Mouse (Mus musculus): Measurements from ENCODE around the gene Gm49392. TPM values are rescaled to one million over a fixed set of nuclear protein-coding genes. Genes with fewer than 3 reads are reported as not detected.
"Not testable (repeated sequence)": the region's sequence is repeated elsewhere in the genome, so short reads cannot be mapped to it uniquely, and the experiment has no call there.

Gm49392 gene
- polyA plus RNA-seq (2012; rRNA removed) (0.24 TPM in 1 of 2 replicates, not detected in the other), polyA plus RNA-seq (2014; fragmentation: Nextera tagmentation; extraction: Ambion mirVana) (0.36 TPM in 2 replicates)

GRCm38 (mm10) chr13:60896794-60897193, at the start of gene Gm49392:
Gm49392 (minus strand) TSS chr13:60896894.
- not testable (repeated sequence) for H3K27me3 ChIP-seq (ENCODE audit: control insufficient read depth, insufficient read depth, low read length); DNase-seq (ENCODE audit: low spot score); H3K4me1 ChIP-seq (ENCODE audit: control insufficient read depth, insufficient read depth, low read length); H3K9me3 ChIP-seq (ENCODE audit: control insufficient read depth, low read length); H3K4me3 ChIP-seq (replicated peaks; ENCODE audit: low read length); H3K9ac ChIP-seq (ENCODE audit: low read depth, low read length, severe bottlenecking); H3K4me2 ChIP-seq (replicated peaks; ENCODE audit: low read depth, low read length, severe bottlenecking); H3K36me3 ChIP-seq (ENCODE audit: control insufficient read depth, insufficient read depth, low read length); ATAC-seq (ENCODE audit: low FRiP score, low read depth); H3K27ac ChIP-seq (replicated peaks; ENCODE audit: low read depth, low read length)
- 84% methylated on average over 7 of the region's 8 CpGs for WGBS

- H3K36me3 ChIP-seq (ENCODE audit: control insufficient read depth, insufficient read depth, low read length); H3K9ac ChIP-seq (ENCODE audit: low read depth, low read length, severe bottlenecking); ATAC-seq (ENCODE audit: low FRiP score, low read depth); H3K9me3 ChIP-seq (ENCODE audit: control insufficient read depth, low read length); H3K4me1 ChIP-seq (ENCODE audit: control insufficient read depth, insufficient read depth, low read length); H3K27me3 ChIP-seq (ENCODE audit: control insufficient read depth, insufficient read depth, low read length); H3K4me2 ChIP-seq (replicated peaks; ENCODE audit: low read depth, low read length, severe bottlenecking); H3K27ac ChIP-seq (replicated peaks; ENCODE audit: low read depth, low read length); H3K4me3 ChIP-seq (replicated peaks; ENCODE audit: low read length); DNase-seq (ENCODE audit: low spot score): not testable (repeated sequence)
- 84% methylated on average over 3 of the region's 3 CpGs for WGBS
Measured at GRCm38 (mm10) chr13:60941884-60942283, 45.2 kb upstream of the Gm49392 start, which contains the start of gene Tpbpa. Tpbpa (minus strand) TSS chr13:60941984.

GRCm38 (mm10) chr13:60936500-60936901, 39.8 kb upstream of the Gm49392 start, which contains the start of the genes Gm49391 and Ctla2a:
Gm49391 (minus strand) TSS chr13:60936571.
Ctla2a (minus strand) TSS chr13:60936625.
- no peaks in the 10 kb centered on the region for H3K36me3 ChIP-seq (ENCODE audit: control insufficient read depth, insufficient read depth, low read length)
- no peak within 1 kb of the TSS for H3K9ac ChIP-seq (ENCODE audit: low read depth, low read length, severe bottlenecking)
- H3K4me3 ChIP-seq (replicated peaks; ENCODE audit: low read length), result no peak within 1 kb of the TSS
- no peaks in the 10 kb centered on the region for H3K4me1 ChIP-seq (ENCODE audit: control insufficient read depth, insufficient read depth, low read length)
- H3K27me3 ChIP-seq (ENCODE audit: control insufficient read depth, insufficient read depth, low read length), result no peaks in the 10 kb centered on the region
- TF ChIP-seq POLR2A (IDR thresholded peaks at IDR 0.05; ENCODE audit: borderline replicate concordance, extremely low read depth, insufficient read depth, insufficient read length), result no peak
- DNase-seq (ENCODE audit: low spot score), result no peak
- no peak within 1 kb of the TSS for H3K4me2 ChIP-seq (replicated peaks; ENCODE audit: low read depth, low read length, severe bottlenecking)
- no peak within 1 kb of the TSS for H3K27ac ChIP-seq (replicated peaks; ENCODE audit: low read depth, low read length)
- 47% methylated on average over 5 of the region's 5 CpGs for WGBS
- no peaks in the 10 kb centered on the region; the same call in 1 of the 2 replicates for H3K9me3 ChIP-seq (ENCODE audit: control insufficient read depth, low read length)
- ATAC-seq (ENCODE audit: low FRiP score, low read depth), result no peak

GRCm38 (mm10) chr13:60935490-60935889, 38.8 kb upstream of the Gm49392 start, which contains the start of gene Gm49393:
Gm49393 (minus strand) TSS chr13:60935590.
- WGBS, result 67% methylated on average over 2 of the region's 2 CpGs
- ATAC-seq (ENCODE audit: low FRiP score, low read depth); H3K9ac ChIP-seq (ENCODE audit: low read depth, low read length, severe bottlenecking): not testable (repeated sequence)

GRCm38 (mm10) chr13:60904780-60905179, 8.1 kb upstream of the Gm49392 start, which contains the start of gene Tpbpb:
Tpbpb (minus strand) TSS chr13:60904880.
- WGBS, result 77% methylated on average over 2 of the region's 2 CpGs
- not testable (repeated sequence) for DNase-seq (ENCODE audit: low spot score); H3K27ac ChIP-seq (replicated peaks; ENCODE audit: low read depth, low read length); H3K9ac ChIP-seq (ENCODE audit: low read depth, low read length, severe bottlenecking); H3K4me2 ChIP-seq (replicated peaks; ENCODE audit: low read depth, low read length, severe bottlenecking); H3K4me1 ChIP-seq (ENCODE audit: control insufficient read depth, insufficient read depth, low read length); H3K27me3 ChIP-seq (ENCODE audit: control insufficient read depth, insufficient read depth, low read length); H3K36me3 ChIP-seq (ENCODE audit: control insufficient read depth, insufficient read depth, low read length); H3K4me3 ChIP-seq (replicated peaks; ENCODE audit: low read length); H3K9me3 ChIP-seq (ENCODE audit: control insufficient read depth, low read length); ATAC-seq (ENCODE audit: low FRiP score, low read depth)

More at GRCm38 (mm10) chr13:60935490-60935889, 38.8 kb upstream of the Gm49392 start, which contains the start of gene Gm49393:
- H3K9me3 ChIP-seq (ENCODE audit: control insufficient read depth, low read length); DNase-seq (ENCODE audit: low spot score); H3K27me3 ChIP-seq (ENCODE audit: control insufficient read depth, insufficient read depth, low read length); H3K4me1 ChIP-seq (ENCODE audit: control insufficient read depth, insufficient read depth, low read length); H3K4me3 ChIP-seq (replicated peaks; ENCODE audit: low read length); H3K27ac ChIP-seq (replicated peaks; ENCODE audit: low read depth, low read length); H3K4me2 ChIP-seq (replicated peaks; ENCODE audit: low read depth, low read length, severe bottlenecking); H3K36me3 ChIP-seq (ENCODE audit: control insufficient read depth, insufficient read depth, low read length): not testable (repeated sequence)

GRCm38 (mm10) chr13:60897328-60897727, 634 bp upstream of the Gm49392 start, which contains the start of gene Ctla2b:
Ctla2b (minus strand) TSS chr13:60897447.
- TF ChIP-seq POLR2A (IDR thresholded peaks at IDR 0.05; ENCODE audit: borderline replicate concordance, extremely low read depth, insufficient read depth, insufficient read length), result no peak
- H3K36me3 ChIP-seq (ENCODE audit: control insufficient read depth, insufficient read depth, low read length), result no peaks in the 10 kb centered on the region
- no peaks in the 10 kb centered on the region for H3K4me1 ChIP-seq (ENCODE audit: control insufficient read depth, insufficient read depth, low read length)
- no peak within 1 kb of the TSS for H3K4me3 ChIP-seq (replicated peaks; ENCODE audit: low read length)
- no peak within 1 kb of the TSS for H3K27ac ChIP-seq (replicated peaks; ENCODE audit: low read depth, low read length)
- DNase-seq (ENCODE audit: low spot score), result peak; percentile 4
- no peak within 1 kb of the TSS for H3K4me2 ChIP-seq (replicated peaks; ENCODE audit: low read depth, low read length, severe bottlenecking)
- H3K27me3 ChIP-seq (ENCODE audit: control insufficient read depth, insufficient read depth, low read length), result no peaks in the 10 kb centered on the region
- H3K9ac ChIP-seq (ENCODE audit: low read depth, low read length, severe bottlenecking), result no peak within 1 kb of the TSS
- no peak for ATAC-seq (ENCODE audit: low FRiP score, low read depth)
- WGBS, result 69% methylated on average over 3 of the region's 3 CpGs
- no peaks in the 10 kb centered on the region for H3K9me3 ChIP-seq (ENCODE audit: control insufficient read depth, low read length)

Measured in limb, embryonic 14.5 days (tissue).